Mouse (Mus musculus) liver, embryonic 16.5 days (tissue): ENCODE results near the gene Lrrc26. TPM values are rescaled to one million over a fixed set of nuclear protein-coding genes. Genes with fewer than 3 reads are reported as not detected.

Experiments used
- polyA plus RNA-seq: library from polyadenylated mRNA; unstranded; fragments of >200 nt; fragmentation: Nextera tagmentation; extraction: Ambion mirVana; gene quantifications from 2 replicates; pipeline ENCODE4 v1.2.1, GENCODE M21; 2015

The Lrrc26 gene
- polyA plus RNA-seq, 1 experiment from 2014 or later, result not detected

Other genes starting within 250 kb of the Lrrc26 start
- 9.5 and 10.8 TPM in 2 replicates for gene Nsmf, start 235.6 kb upstream of the Lrrc26 start, polyA plus RNA-seq
- gene Entpd8, start 209.6 kb upstream of the Lrrc26 start, polyA plus RNA-seq, result 5.3 and 8.0 TPM in 2 replicates
- 0.82 and 0.85 TPM in 2 replicates for gene Noxa1, start 194.8 kb upstream of the Lrrc26 start, polyA plus RNA-seq
- 1.1 and 1.3 TPM in 2 replicates for gene Nrarp, start 109.2 kb upstream of the Lrrc26 start, polyA plus RNA-seq
- gene Tor4a, start 93.0 kb upstream of the Lrrc26 start, polyA plus RNA-seq, result 6.5 and 6.6 TPM in 2 replicates
- 33.9 and 34.9 TPM in 2 replicates for gene Nelfb, start 78.4 kb upstream of the Lrrc26 start, polyA plus RNA-seq
- not detected in 2 replicates for gene Stpg3, start 75.3 kb upstream of the Lrrc26 start, polyA plus RNA-seq
- gene Fam166a, start 71.2 kb upstream of the Lrrc26 start, polyA plus RNA-seq, result not detected in 2 replicates
- 590 and 624 TPM in 2 replicates for gene Tubb4b, start 65.2 kb upstream of the Lrrc26 start, polyA plus RNA-seq
- 0.08 TPM in 1 of 2 replicates, not detected in the other for gene Slc34a3, start 55.6 kb upstream of the Lrrc26 start, polyA plus RNA-seq
- not detected in 2 replicates for gene Rnf224, start 53.1 kb upstream of the Lrrc26 start, polyA plus RNA-seq
- gene Rnf208, start 47.7 kb upstream of the Lrrc26 start, polyA plus RNA-seq, result 0.77 TPM in 1 of 2 replicates, not detected in the other
- not detected in 2 replicates for gene Cysrt1, start 47.5 kb upstream of the Lrrc26 start, polyA plus RNA-seq
- 1.4 and 1.8 TPM in 2 replicates for gene AL732309.1, start 43.1 kb upstream of the Lrrc26 start, polyA plus RNA-seq
- 10.9 and 12.0 TPM in 2 replicates for gene Tmem203, start 34.5 kb upstream of the Lrrc26 start, polyA plus RNA-seq
- gene Tprn, start 27.3 kb upstream of the Lrrc26 start, polyA plus RNA-seq, result 3.7 and 4.7 TPM in 2 replicates
- gene Ssna1, start 17.5 kb upstream of the Lrrc26 start, polyA plus RNA-seq, result 94.7 and 111 TPM in 2 replicates
- 40.1 and 40.5 TPM in 2 replicates for gene Anapc2, start 17.4 kb upstream of the Lrrc26 start, polyA plus RNA-seq
- gene Tmem210, start 1.8 kb upstream of the Lrrc26 start, polyA plus RNA-seq, result not detected in 2 replicates
- 0.02 TPM in 1 of 2 replicates, not detected in the other for gene Grin1, start 29.3 kb downstream of the Lrrc26 start, polyA plus RNA-seq
- gene Man1b1, start 42.4 kb downstream of the Lrrc26 start, polyA plus RNA-seq, result 15.3 and 17.2 TPM in 2 replicates
- 10.8 and 11.5 TPM in 2 replicates for gene Dpp7, start 66.4 kb downstream of the Lrrc26 start, polyA plus RNA-seq
- 12.6 and 14.0 TPM in 2 replicates for gene Uap1l1, start 75.8 kb downstream of the Lrrc26 start, polyA plus RNA-seq
- gene Sapcd2, start 82.4 kb downstream of the Lrrc26 start, polyA plus RNA-seq, result 14.7 and 16.2 TPM in 2 replicates
- gene Entpd2, start 106.0 kb downstream of the Lrrc26 start, polyA plus RNA-seq, result 0.54 and 1.0 TPM in 2 replicates
- 4.7 and 4.8 TPM in 2 replicates for gene Npdc1, start 109.4 kb downstream of the Lrrc26 start, polyA plus RNA-seq
- 0.96 and 1.2 TPM in 2 replicates for gene Fut7, start 133.4 kb downstream of the Lrrc26 start, polyA plus RNA-seq
- 1.3 and 1.8 TPM in 2 replicates for gene Abca2, start 138.8 kb downstream of the Lrrc26 start, polyA plus RNA-seq
- gene Clic3, start 166.9 kb downstream of the Lrrc26 start, polyA plus RNA-seq, result 0.54 and 0.63 TPM in 2 replicates
- 10.1 TPM in 2 replicates for gene Paxx, start 171.2 kb downstream of the Lrrc26 start, polyA plus RNA-seq
- gene Ptgds, start 180.1 kb downstream of the Lrrc26 start, polyA plus RNA-seq, result 0.35 and 0.71 TPM in 2 replicates
- gene Lcn12, start 204.0 kb downstream of the Lrrc26 start, polyA plus RNA-seq, result not detected in 2 replicates
- gene Fbxw5, start 210.8 kb downstream of the Lrrc26 start, polyA plus RNA-seq, result 23.8 and 24.7 TPM in 2 replicates
- 90.7 and 105 TPM in 2 replicates for gene C8g, start 211.8 kb downstream of the Lrrc26 start, polyA plus RNA-seq